Mouse (Mus musculus) forebrain, postnatal 0 days (tissue): ENCODE measurements at regions not wholly inside any gene's neighbourhood (a gene's known extent, or its start where the extent isn't known, plus 50 kb on each side); places are given as distances from the start of the nearest gene placed in this dataset.
A peak's percentile ranks its signal among the peaks of the same experiment; 100 is the strongest.

Experiments
- ATAC-seq: fragments of 200-750 bp; cut with Nextera tagmentation; 2 replicates; pipeline ENCODE4 v1.8.0; 2017; ENCODE audit warnings: mild to moderate bottlenecking, moderate library complexity
- DNase-seq: peaks from one replicate; pipeline ENCODE4 v3.0.0-alpha.2; 2015
- H3K27ac ChIP-seq: fragments of 300-500 bp; sonication (generic); 2 replicates; pipeline ENCODE4 v1.5.1; 2014; ENCODE audit warnings: low read depth, mild to moderate bottlenecking, antibody characterized with exemption, low read length, moderate library complexity, mixed read lengths
- H3K27me3 ChIP-seq: fragments of 300-500 bp; sonication (generic); 2 replicates; pipeline ENCODE4 v1.6.1; 2014; ENCODE audit warnings: mild to moderate bottlenecking, low read length, mixed read lengths; ENCODE audit not compliant: insufficient read depth
- H3K36me3 ChIP-seq: fragments of 300-500 bp; sonication (generic); 2 replicates; pipeline ENCODE4 v1.6.1; 2014; ENCODE audit warnings: mild to moderate bottlenecking, moderate library complexity; ENCODE audit not compliant: insufficient read depth
- H3K4me1 ChIP-seq: fragments of 300-500 bp; sonication (generic); 2 replicates; pipeline ENCODE4 v1.6.1; 2014; ENCODE audit warnings: antibody characterized with exemption; ENCODE audit not compliant: insufficient read depth
- H3K4me2 ChIP-seq: fragments of 300-500 bp; sonication (generic); 2 replicates; pipeline ENCODE4 v1.6.1; 2014; ENCODE audit warnings: low read depth, mild to moderate bottlenecking, moderate library complexity
- H3K4me3 ChIP-seq: fragments of 300-500 bp; sonication (generic); 2 replicates; pipeline ENCODE4 v1.5.1; 2014; ENCODE audit warnings: low read depth, low read length, mixed read lengths
- H3K9ac ChIP-seq: fragments of 300-500 bp; sonication (generic); 2 replicates; pipeline ENCODE4 v1.6.1; 2014; ENCODE audit warnings: mild to moderate bottlenecking
- H3K9me3 ChIP-seq: fragments of 300-500 bp; sonication (generic); 2 replicates; pipeline ENCODE4 v1.6.1; 2016; ENCODE audit warnings: low read length
- CTCF ChIP-seq: sonication (generic); IDR thresholded peaks from 2 replicates; pipeline ENCODE4 v1.5.1; 2016; ENCODE audit warnings: antibody characterized with exemption, control low read depth, low read depth
- WGBS: fragments of 180-500 bp; shearing (Covaris S2); extraction: QIAGEN DNeasy Blood & Tissue Kit; methylation state at CpG from one replicate; pipeline ENCODE4 v1.1.7; 2014; 5-methylcytosine and 5-hydroxymethylcytosine counted together

GRCm38 (mm10) chr16:76232680-76233079 lies 140.9 kb downstream of the Nrip1 start:
- no peak for TF ChIP-seq CTCF
- H3K4me1 ChIP-seq: no peaks in the 10 kb centered on the region
- H3K36me3 ChIP-seq: no peaks in the 10 kb centered on the region
- H3K4me3 ChIP-seq: no peak overlapping the region
- peak; percentile 13 for DNase-seq
- no peaks in the 10 kb centered on the region for H3K27me3 ChIP-seq
- no peak for ATAC-seq
- no peak overlapping the region for H3K4me2 ChIP-seq
- 67% methylated on average over 4 of the region's 4 CpGs for whole genome bisulfite sequencing
- H3K9me3 ChIP-seq: no peaks in the 10 kb centered on the region
- H3K9ac ChIP-seq: no peak overlapping the region
- no peak overlapping the region for H3K27ac ChIP-seq

- WGBS: 54% methylated on average over 3 of the region's 3 CpGs
- Histone ChIP-seq H3K9me3 (no peaks in the 10 kb centered on the region), H3K4me1 (no peaks in the 10 kb centered on the region), H3K36me3 (no peaks in the 10 kb centered on the region), H3K27me3 (no peaks in the 10 kb centered on the region), H3K9ac (no peak overlapping the region), H3K4me3 (no peak overlapping the region), H3K4me2 (no peak overlapping the region), H3K27ac (no peak overlapping the region)
- no peak for TF ChIP-seq CTCF
- ATAC-seq (no peak), DNase-seq (no peak)
These were observed 141.5 kb downstream of the Nrip1 start for GRCm38 (mm10) chr16:76232174-76232573.

GRCm38 (mm10) chr16:76230516-76231302 lies 142.9 kb downstream of the Nrip1 start:
- no peak for TF ChIP-seq CTCF
- Histone ChIP-seq H3K9ac (no peak overlapping the region), H3K4me3 (no peak overlapping the region), H3K27ac (no peak overlapping the region), H3K4me1 (no peaks in the 10 kb centered on the region), H3K4me2 (no peak overlapping the region), H3K27me3 (no peaks in the 10 kb centered on the region), H3K9me3 (no peaks in the 10 kb centered on the region), H3K36me3 (no peaks in the 10 kb centered on the region)
- 87% methylated on average over 4 of the region's 4 CpGs for WGBS
- DNase-seq (no peak), ATAC-seq (no peak)

GRCm38 (mm10) chr16:76228451-76228850 lies 145.2 kb downstream of the Nrip1 start:
- Histone ChIP-seq H3K4me3 (no peak overlapping the region), H3K9me3 (no peaks in the 10 kb centered on the region), H3K36me3 (no peaks in the 10 kb centered on the region), H3K9ac (no peak overlapping the region), H3K27ac (no peak overlapping the region), H3K27me3 (no peaks in the 10 kb centered on the region), H3K4me2 (no peak overlapping the region), H3K4me1 (no peaks in the 10 kb centered on the region)
- ATAC-seq (no peak), DNase-seq (no peak)
- TF ChIP-seq CTCF: no peak
- WGBS: 78% methylated on average over 4 of the region's 4 CpGs

- no peak for DNase-seq
- TF ChIP-seq CTCF: no peak
- Histone ChIP-seq H3K4me2 (no peak overlapping the region), H3K36me3 (no peaks in the 10 kb centered on the region), H3K9ac (no peak overlapping the region), H3K27ac (no peak overlapping the region), H3K9me3 (no peaks in the 10 kb centered on the region), H3K4me3 (no peak overlapping the region), H3K27me3 (no peaks in the 10 kb centered on the region), H3K4me1 (no peaks in the 10 kb centered on the region)
- 93% methylated on average over 7 of the region's 7 CpGs for WGBS
- ATAC-seq: no peak
These were observed 147.2 kb downstream of the Nrip1 start for GRCm38 (mm10) chr16:76226446-76226845.

GRCm38 (mm10) chr16:76225587-76226226 lies 147.9 kb downstream of the Nrip1 start:
- no peaks in the 10 kb centered on the region for H3K4me1 ChIP-seq
- 83% methylated on average over 12 of the region's 12 CpGs for WGBS
- H3K36me3 ChIP-seq: no peaks in the 10 kb centered on the region
- H3K9ac ChIP-seq: no peak overlapping the region
- no peaks in the 10 kb centered on the region for H3K27me3 ChIP-seq
- no peak for DNase-seq
- H3K4me3 ChIP-seq: no peak overlapping the region
- ATAC-seq: no peak
- no peak overlapping the region for H3K4me2 ChIP-seq
- no peak overlapping the region for H3K27ac ChIP-seq
- no peaks in the 10 kb centered on the region for H3K9me3 ChIP-seq
- TF ChIP-seq CTCF: no peak

GRCm38 (mm10) chr16:76224901-76225586 lies 148.6 kb downstream of the Nrip1 start:
- Histone ChIP-seq H3K36me3 (no peaks in the 10 kb centered on the region), H3K9me3 (no peaks in the 10 kb centered on the region), H3K9ac (no peak overlapping the region), H3K4me2 (no peak overlapping the region), H3K4me3 (no peak overlapping the region), H3K27me3 (no peaks in the 10 kb centered on the region), H3K4me1 (no peaks in the 10 kb centered on the region), H3K27ac (no peak overlapping the region)
- no peak for TF ChIP-seq CTCF
- no peak for DNase-seq
- no peak for ATAC-seq
- 53% methylated on average over 9 of the region's 9 CpGs for WGBS
